Mouse (Mus musculus) colon, adult 2 months (tissue): ENCODE results near the gene Ppil2. TPM values are rescaled to one million over a fixed set of nuclear protein-coding genes. Genes with fewer than 3 reads are reported as not detected.

Experiments
- polyA plus RNA-seq: library from polyadenylated mRNA; depleted of rRNA; stranded (reverse); fragments of >200 nt; gene quantifications from 2 replicates; pipeline ENCODE4 v1.2.3, GENCODE M21; 2012; rRNA removed

Gene Ppil2
- 69.8 and 71.2 TPM in 2 replicates for polyA plus RNA-seq

DNA sequence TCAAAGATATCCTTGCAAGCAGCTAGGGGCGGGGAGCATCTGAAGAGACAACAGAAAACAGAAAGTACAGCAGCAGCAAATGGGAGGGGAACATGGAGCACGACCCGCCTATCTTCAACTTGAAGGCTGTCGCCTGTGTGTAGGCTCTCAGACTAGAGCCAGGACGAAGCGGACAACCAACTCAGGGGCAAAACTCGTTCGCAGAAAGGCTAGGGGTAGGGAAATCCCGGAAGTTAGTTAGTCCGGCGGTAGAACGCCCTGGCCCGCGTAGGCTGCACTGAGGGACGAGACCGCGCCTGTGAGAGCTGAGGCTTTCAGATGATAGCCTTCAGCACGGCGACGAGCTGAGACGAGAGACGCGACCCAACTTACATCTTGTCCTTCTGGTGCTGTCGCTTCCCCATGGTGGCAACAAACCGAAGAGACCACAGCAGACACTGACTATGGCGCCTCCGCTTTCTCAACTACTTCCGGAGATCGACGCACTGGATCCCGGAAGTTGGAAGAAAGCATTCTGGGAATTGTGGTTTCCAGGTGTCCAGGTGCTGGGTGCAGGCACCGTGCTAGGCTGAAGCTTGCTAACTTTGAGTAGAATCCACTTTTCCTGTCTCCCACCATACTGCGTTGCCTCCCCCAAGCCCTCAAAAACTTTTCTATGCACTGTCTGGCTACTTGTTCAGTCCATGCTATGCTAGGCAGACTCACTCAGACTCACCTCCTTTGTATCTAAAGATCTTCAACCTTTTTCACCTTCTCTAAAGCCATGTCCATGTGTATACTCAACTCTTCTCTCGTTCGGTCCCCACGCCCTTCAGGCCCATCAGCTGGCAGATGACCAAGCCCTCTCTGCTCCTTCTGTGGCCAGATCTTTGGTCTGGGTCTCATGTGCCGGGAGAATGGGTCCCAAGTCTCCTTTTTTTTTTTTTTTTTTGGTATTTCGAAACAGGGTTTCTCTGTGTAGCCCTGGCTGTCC, at the start of gene Ppil2:
Gene Ppil2, minus strand, starts transcription at position 487 of the 973 bp plus-strand sequence.

DNA sequence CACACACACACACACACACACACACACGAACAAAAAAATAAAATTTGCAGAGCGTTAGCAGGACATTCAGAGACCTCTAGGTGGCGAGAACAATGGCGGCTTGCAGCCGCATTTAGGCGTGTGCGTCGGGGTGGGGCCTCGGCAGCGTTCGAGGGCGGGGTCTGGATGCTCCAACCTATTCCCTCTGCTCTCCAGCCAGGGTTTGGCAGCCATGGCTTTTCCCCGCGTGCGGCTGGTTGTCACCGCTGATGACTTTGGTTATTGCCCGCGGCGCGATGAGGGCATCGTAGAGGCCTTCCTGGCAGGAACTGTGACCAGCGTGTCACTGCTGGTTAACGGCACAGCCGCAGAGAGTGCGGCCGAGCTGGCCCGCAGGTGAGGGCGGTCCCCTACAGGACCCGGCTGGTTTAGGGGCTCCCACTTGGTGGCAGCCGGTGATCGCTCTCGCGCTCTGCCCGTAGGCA, 35.7 kb upstream of the Ppil2 start, which contains the start of gene Ccdc116:
Gene Ccdc116, minus strand, starts transcription at position 458 of the 464 bp plus-strand sequence.

GRCm38 (mm10) chr16:17144339-17144738, 33.3 kb upstream of the Ppil2 start, which contains the start of gene Ydjc:
Ydjc (plus strand) TSS chr16:17144621.

GRCm38 (mm10) chr16:17132089-17132905, 21.2 kb upstream of the Ppil2 start, which contains the start of gene Sdf2l1:
Sdf2l1 (minus strand) TSS chr16:17132383.

GRCm38 (mm10) chr16:17124871-17125520, 13.9 kb upstream of the Ppil2 start, which contains the start of gene 2610318N02Rik:
2610318N02Rik (minus strand) TSS chr16:17125167.

DNA sequence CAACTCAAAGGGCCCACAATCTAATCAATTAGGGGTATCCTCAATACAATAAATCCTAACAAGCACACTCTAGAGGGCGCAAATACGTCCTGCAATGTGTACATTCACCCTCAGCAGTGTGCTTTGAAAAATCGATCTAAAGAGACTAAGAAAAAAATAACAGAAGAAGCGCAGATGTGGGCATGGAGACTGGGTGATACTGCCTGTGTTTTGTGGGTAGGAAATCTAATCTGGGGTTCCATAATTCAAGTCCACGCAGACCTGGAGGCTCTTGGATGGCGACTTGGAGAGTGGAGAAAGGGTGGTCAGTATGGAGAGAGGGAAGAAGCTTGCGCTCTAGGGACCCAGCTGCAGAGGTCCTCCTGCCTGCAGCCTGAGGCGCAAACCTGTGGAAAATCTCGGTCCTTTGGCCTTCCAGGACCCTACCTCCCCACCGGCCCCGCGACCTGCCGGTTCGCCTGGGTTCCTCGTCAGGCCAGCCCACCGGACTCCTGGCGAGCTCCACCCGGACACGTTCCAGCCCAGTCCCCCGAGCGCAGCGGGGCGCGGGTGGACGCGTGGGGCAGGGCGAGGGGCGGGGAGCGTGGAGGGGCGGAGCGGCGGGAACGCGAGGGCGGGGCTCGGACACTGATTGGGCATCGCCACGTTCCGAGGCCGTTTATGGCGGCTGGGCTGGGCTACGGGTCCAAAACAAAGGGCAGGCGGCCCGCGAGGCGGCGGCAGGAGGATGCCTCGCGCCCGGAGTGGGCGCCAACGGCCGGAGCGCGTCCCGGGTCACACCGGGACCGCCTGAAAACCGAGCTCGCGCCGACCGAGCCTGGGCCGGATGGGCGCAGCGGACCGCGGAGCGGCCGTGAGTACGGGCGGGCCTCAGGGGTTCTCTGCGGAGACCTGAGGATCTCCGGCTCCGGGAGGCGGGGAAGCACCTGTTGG, 41.3 kb downstream of the Ppil2 start, which contains the start of gene Ypel1:
Gene Ypel1, plus strand, starts transcription at position 186 of the 933 bp plus-strand sequence.

Other genes with a start within 250 kb of the Ppil2 start
- gene Igll1, start 247.3 kb downstream of the Ppil2 start, polyA plus RNA-seq = not detected in 2 replicates
- 55.2 and 60.0 TPM in 2 replicates for gene Top3b, start 240.5 kb downstream of the Ppil2 start, polyA plus RNA-seq
- gene Vpreb1, start 240.4 kb downstream of the Ppil2 start, polyA plus RNA-seq = 3.9 and 5.7 TPM in 2 replicates
- 5.5 and 5.9 TPM in 2 replicates for gene Ppm1f, start 214.8 kb downstream of the Ppil2 start, polyA plus RNA-seq
- gene Mapk1, start 127.9 kb downstream of the Ppil2 start, polyA plus RNA-seq = 35.3 and 46.0 TPM in 2 replicates
- gene Ypel1, start 41.6 kb downstream of the Ppil2 start, polyA plus RNA-seq = 0.49 and 0.68 TPM in 2 replicates
- 6.8 and 8.1 TPM in 2 replicates for gene 2610318N02Rik, start 13.9 kb upstream of the Ppil2 start, polyA plus RNA-seq
- 113 and 133 TPM in 2 replicates for gene Sdf2l1, start 21.1 kb upstream of the Ppil2 start, polyA plus RNA-seq
- 67.1 and 81.4 TPM in 2 replicates for gene Ydjc, start 33.4 kb upstream of the Ppil2 start, polyA plus RNA-seq
- 11.6 and 13.3 TPM in 2 replicates for gene Ccdc116, start 36.0 kb upstream of the Ppil2 start, polyA plus RNA-seq
- 53.5 and 63.4 TPM in 2 replicates for gene Ube2l3, start 91.4 kb upstream of the Ppil2 start, polyA plus RNA-seq
- gene Rimbp3, start 97.3 kb upstream of the Ppil2 start, polyA plus RNA-seq = 0.16 and 0.17 TPM in 2 replicates
- 4.2 and 4.3 TPM in 2 replicates for gene Hic2, start 122.3 kb upstream of the Ppil2 start, polyA plus RNA-seq
- 17.5 and 19.0 TPM in 2 replicates for gene Tmem191c, start 164.8 kb upstream of the Ppil2 start, polyA plus RNA-seq
- 0.05 and 0.16 TPM in 2 replicates for gene Serpind1, start 220.1 kb upstream of the Ppil2 start, polyA plus RNA-seq